Mouse (Mus musculus) neural tube, embryonic 15.5 days (tissue): ENCODE measurements around the gene Sim2. TPM values are rescaled to one million over a fixed set of nuclear protein-coding genes. Genes with fewer than 3 reads are reported as not detected.

Experiments used
- ATAC-seq: fragments of 200-750 bp; cut with Nextera tagmentation; 2 replicates; pipeline ENCODE4 v1.8.0; 2017; ENCODE audit warnings: mild to moderate bottlenecking, moderate TSS enrichment, moderate library complexity; ENCODE audit not compliant: low FRiP score
- H3K27ac ChIP-seq: fragments of 300-500 bp; sonication (generic); replicated peaks from 2 replicates; pipeline ENCODE4 v1.5.1; 2015; ENCODE audit warnings: mild to moderate bottlenecking, inconsistent platforms
- H3K27me3 ChIP-seq: fragments of 300-500 bp; sonication (generic); replicated peaks from 2 replicates; pipeline ENCODE4 v1.6.1; 2015; ENCODE audit warnings: inconsistent platforms
- H3K36me3 ChIP-seq: fragments of 300-500 bp; sonication (generic); 2 replicates; pipeline ENCODE4 v1.6.1; 2015; ENCODE audit warnings: inconsistent platforms
- H3K4me1 ChIP-seq: fragments of 300-500 bp; sonication (generic); 2 replicates; pipeline ENCODE4 v1.6.1; 2015; ENCODE audit warnings: inconsistent platforms
- H3K4me2 ChIP-seq: fragments of 300-500 bp; sonication (generic); 2 replicates; pipeline ENCODE4 v1.6.1; 2015; ENCODE audit warnings: inconsistent platforms, mild to moderate bottlenecking, moderate library complexity
- H3K4me3 ChIP-seq: fragments of 300-500 bp; sonication (generic); replicated peaks from 2 replicates; pipeline ENCODE4 v1.5.1; 2015; ENCODE audit warnings: mild to moderate bottlenecking, inconsistent platforms
- H3K9ac ChIP-seq: fragments of 300-500 bp; sonication (generic); replicated peaks from 2 replicates; pipeline ENCODE4 v1.6.1; 2015; ENCODE audit warnings: mild to moderate bottlenecking, inconsistent platforms
- H3K9me3 ChIP-seq: fragments of 300-500 bp; sonication (generic); replicated peaks from 2 replicates; pipeline ENCODE4 v1.6.1; 2016; ENCODE audit warnings: inconsistent platforms
- WGBS: fragments of 180-500 bp; shearing (Covaris S2); methylation state at CpG from one replicate; pipeline ENCODE4 v1.1.7; 2015; ENCODE audit warnings: mixed read lengths; 5-methylcytosine and 5-hydroxymethylcytosine counted together
- polyA plus RNA-seq: library from polyadenylated mRNA; unstranded; fragments of >200 nt; fragmentation: Nextera tagmentation; extraction: Ambion mirVana; gene quantifications from 2 replicates; pipeline ENCODE4 v1.2.1, GENCODE M21; 2015

The Sim2 gene
- polyA plus RNA-seq, 1 experiment from 2014 or later: 0.06 TPM

DNA sequence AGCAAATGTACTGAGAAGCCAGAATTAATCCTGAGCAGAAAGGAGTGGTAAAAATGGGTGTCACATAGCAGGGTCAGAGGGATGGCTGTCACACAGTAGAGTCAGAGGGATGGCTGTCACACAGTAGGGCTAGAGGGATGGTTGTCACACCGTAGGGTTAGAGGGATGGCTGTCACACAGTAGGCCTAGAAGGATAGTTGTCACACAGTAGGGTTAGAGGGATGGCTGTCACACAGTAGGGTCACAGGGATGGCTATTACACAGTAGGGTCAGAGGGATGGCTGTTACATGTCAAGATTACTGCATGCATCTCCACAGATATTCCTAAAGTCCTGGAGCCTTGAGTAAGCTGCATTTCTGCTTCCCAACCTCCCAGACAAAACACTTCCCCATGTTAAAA is 33.7 kb downstream of the Sim2 start:
- Histone ChIP-seq H3K9ac (no peak overlapping the region), H3K4me3 (no peak overlapping the region), H3K4me1 (no peaks in the 10 kb centered on the region; the same call in 1 of the 2 replicates), H3K27me3 (peaks cover 43% of the 10 kb centered on the region), H3K36me3 (no peaks in the 10 kb centered on the region), H3K27ac (no peak overlapping the region), H3K4me2 (no peak overlapping the region), H3K9me3 (no peaks in the 10 kb centered on the region)
- ATAC-seq: no peak
- 96% methylated on average over 1 of the region's 1 CpGs for WGBS

DNA sequence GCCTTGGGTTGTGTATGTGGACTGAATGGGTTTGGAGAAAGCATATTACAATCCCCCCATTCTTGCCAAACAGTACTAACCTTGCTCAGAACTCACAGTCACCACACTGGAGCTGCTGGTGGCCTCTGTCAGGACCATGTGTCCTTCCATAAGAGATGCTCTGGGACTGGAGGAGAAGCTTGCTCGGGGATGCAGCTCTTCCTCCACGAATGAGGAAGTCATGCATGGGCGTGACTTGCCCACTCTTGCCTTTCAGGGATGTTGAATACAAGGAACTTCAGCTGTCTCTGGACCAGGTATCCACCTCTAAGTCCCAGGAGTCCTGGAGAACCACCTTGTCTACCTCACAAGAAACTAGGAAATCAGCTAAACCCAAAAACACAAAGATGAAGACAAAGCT is 37.6 kb downstream of the Sim2 start:
- peaks cover 73% of the 10 kb centered on the region for H3K27me3 ChIP-seq
- 86% methylated on average over 3 of the region's 3 CpGs for WGBS

DNA sequence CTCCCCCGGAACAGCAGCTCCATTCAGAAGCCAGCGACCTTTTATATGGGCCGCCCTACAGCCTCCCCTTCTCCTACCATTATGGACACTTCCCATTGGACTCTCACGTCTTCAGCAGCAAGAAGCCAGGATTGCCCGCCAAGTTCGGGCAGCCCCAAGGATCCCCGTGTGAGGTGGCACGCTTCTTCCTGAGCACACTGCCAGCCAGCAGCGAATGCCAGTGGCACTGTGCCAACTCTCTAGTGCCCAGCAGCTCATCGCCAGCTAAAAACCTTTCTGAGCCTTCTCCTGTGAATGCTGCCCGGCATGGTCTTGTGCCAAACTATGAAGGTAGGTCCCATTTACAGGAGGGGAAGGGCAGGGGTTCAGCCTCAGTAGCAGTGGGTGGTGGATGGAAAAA is 38.5 kb downstream of the Sim2 start:
- H3K9me3 ChIP-seq: no peaks in the 10 kb centered on the region
- no peak overlapping the region for H3K9ac ChIP-seq
- H3K4me3 ChIP-seq: no peak overlapping the region
- H3K4me1 ChIP-seq: peaks cover 20% of the 10 kb centered on the region
- 53% methylated on average over 11 of the region's 11 CpGs for WGBS
- peaks cover 69% of the 10 kb centered on the region for H3K27me3 ChIP-seq
- no peaks in the 10 kb centered on the region for H3K36me3 ChIP-seq
- H3K27ac ChIP-seq: no peak overlapping the region
- no peak overlapping the region for H3K4me2 ChIP-seq
- peak; percentile 13; the same call in 1 of the 2 replicates for ATAC-seq

More for the DNA sequence above, 37.6 kb downstream of the Sim2 start:
- Histone ChIP-seq H3K9me3 (no peaks in the 10 kb centered on the region), H3K4me3 (no peak overlapping the region), H3K9ac (no peak overlapping the region), H3K27ac (no peak overlapping the region), H3K4me2 (no peak overlapping the region), H3K4me1 (peaks cover 20% of the 10 kb centered on the region), H3K36me3 (no peaks in the 10 kb centered on the region)
- ATAC-seq: no peak

DNA sequence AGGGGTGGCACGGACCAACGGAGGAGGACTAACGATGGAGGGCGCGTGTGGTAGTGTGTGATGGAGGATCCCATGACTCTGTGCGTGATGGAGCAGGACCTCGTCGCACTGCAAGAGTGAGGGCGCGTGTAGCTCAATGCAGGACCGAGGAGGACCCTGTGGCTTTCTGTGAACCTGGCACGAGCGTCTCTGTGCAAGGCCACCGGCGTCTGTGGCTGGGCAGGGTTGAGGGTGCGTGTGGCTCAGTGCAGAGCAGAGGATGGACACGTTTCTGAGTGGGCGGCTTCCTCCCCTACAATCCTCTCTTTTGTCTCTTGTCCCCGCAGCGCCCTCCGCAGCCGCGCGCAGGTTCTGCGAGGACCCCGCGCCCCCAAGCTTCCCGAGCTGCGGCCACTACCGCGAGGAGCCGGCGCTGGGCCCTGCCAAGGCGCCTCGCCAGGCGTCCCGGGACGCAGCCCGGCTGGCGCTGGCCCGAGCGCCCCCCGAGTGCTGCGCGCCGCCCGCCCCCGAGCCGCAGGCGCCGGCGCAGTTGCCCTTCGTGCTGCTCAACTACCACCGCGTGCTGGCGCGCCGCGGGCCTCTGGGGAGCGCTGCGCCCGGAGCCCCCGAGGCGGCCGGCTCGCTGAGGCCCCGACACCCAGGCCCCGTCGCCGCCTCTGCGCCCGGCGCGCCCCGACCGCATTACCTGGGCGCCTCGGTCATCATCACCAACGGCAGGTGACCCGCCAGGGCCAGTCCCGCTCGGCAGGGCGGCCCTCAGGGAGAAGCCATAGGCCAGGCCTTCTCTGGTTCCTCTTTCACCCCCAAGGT is 40.6 kb downstream of the Sim2 start:
- Histone ChIP-seq H3K9me3 (no peaks in the 10 kb centered on the region), H3K27ac (no peak overlapping the region), H3K9ac (peak overlapping the region; percentile 52), H3K4me3 (peak overlapping the region; percentile 46), H3K4me2 (peak overlapping the region; percentile 97), H3K36me3 (no peaks in the 10 kb centered on the region), H3K27me3 (peaks cover 63% of the 10 kb centered on the region), H3K4me1 (peaks cover 22% of the 10 kb centered on the region)
- ATAC-seq: peak; percentile 79
- under 1% methylated on average over 70 of the region's 83 CpGs for WGBS

DNA sequence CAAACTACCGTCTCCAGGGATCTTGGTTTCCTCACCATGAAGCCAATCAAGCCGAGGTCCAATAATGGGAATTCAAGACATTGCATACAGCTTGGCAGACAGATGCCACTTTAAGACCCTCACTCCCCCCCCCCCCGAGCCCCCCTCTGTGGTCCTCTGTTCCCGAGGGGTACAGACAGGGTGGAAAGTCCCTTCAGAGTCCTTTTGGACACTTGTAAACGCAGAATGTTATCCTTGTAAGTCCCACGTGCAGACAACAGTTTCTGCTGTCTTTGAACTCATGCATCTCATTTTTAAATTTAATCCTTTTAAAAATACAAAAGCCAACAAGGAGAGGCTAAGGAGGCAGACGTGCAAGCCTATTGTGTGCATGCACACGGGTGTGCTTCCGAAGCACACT is 41.5 kb downstream of the Sim2 start:
- peaks cover 60% of the 10 kb centered on the region for H3K27me3 ChIP-seq
- peak overlapping the region; percentile 97 for H3K4me2 ChIP-seq
- no peaks in the 10 kb centered on the region for H3K36me3 ChIP-seq
- no peak overlapping the region for H3K9ac ChIP-seq
- no peak for ATAC-seq
- H3K4me3 ChIP-seq: peak overlapping the region; percentile 46; the same call in 1 of the 2 replicates
- H3K27ac ChIP-seq: no peak overlapping the region
- no peaks in the 10 kb centered on the region for H3K9me3 ChIP-seq
- peaks cover 22% of the 10 kb centered on the region for H3K4me1 ChIP-seq
- WGBS: 38% methylated on average over 9 of the region's 9 CpGs

DNA sequence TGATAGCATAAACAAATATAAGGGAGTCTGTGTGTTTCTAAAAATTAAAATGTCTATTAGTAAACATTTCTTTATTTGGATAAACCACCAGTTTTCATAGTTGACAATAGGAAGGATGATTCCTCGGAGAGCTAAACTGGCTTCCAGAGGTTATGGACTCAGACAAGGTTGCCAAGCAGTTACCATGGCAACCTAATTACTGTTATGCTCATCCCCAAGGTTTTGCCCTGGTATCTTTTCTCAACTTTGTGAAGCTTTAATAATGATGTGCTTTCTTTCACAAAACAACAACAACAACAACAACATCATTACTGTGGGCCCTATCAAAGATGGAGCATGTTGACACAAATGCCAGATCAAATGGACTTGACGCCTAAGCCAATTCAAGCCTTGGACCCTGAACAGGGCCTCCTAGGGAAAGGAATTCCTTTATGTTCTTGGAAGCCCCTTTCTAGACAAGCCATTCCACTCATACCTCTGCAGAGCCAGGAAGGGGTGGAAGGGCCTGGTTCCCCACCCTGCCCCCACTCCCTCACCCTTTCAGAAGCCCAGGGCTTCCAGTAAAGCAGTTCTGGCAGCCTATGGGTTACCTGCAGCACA is 43.6 kb downstream of the Sim2 start:
- Histone ChIP-seq H3K27ac (no peak overlapping the region), H3K36me3 (no peaks in the 10 kb centered on the region), H3K9ac (no peak overlapping the region), H3K4me3 (no peak overlapping the region), H3K4me1 (peaks cover 22% of the 10 kb centered on the region), H3K9me3 (no peaks in the 10 kb centered on the region), H3K27me3 (peaks cover 38% of the 10 kb centered on the region), H3K4me2 (no peak overlapping the region)
- ATAC-seq: no peak
- WGBS: 30% methylated on average over 2 of the region's 2 CpGs

DNA sequence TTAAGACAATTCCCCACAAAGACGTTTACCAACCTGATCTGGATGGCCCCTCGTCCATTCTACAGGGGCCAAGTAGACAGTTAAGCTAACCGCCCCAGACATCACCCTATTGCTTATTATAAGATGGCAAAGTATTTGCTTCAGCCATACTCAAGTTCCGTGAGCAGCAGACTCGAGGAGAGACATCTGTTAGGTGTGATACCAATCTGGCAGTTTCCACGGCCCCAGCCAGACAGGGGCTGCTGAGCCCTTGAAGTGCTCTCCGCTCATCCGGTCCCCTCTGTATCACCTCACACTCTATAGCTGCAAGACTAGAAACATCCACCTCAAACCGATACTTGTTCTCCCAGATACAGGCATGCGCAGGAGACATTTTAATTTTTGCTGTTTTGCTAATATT is 49.5 kb downstream of the Sim2 start:
- Histone ChIP-seq H3K27me3 (no peaks in the 10 kb centered on the region), H3K9me3 (no peaks in the 10 kb centered on the region), H3K4me3 (no peak overlapping the region), H3K27ac (no peak overlapping the region), H3K4me1 (no peaks in the 10 kb centered on the region), H3K36me3 (no peaks in the 10 kb centered on the region), H3K9ac (no peak overlapping the region), H3K4me2 (no peak overlapping the region)
- ATAC-seq: no peak
- WGBS: 87% methylated on average over 10 of the region's 10 CpGs

DNA sequence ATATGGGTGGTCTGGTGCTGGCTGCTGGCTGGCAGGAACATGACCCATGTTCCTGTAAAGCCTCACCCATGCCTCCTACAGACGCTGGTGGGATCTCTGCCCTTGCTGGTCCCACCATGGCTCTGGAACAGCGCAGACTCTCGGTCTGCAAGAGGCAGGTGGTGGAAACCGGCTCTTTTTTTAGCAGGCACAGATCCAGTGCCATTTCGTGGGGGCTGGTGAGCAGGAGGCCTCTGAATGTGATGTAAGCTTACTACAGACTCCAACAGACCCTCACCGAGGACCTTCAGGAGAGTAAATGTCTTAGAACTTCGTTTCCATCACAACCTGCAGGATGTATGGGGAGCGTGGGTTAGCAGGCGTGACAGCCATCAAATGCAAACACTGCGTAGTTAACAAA is 56.0 kb downstream of the Sim2 start:
- Histone ChIP-seq H3K4me1 (peaks cover 22% of the 10 kb centered on the region), H3K27me3 (peaks cover 7% of the 10 kb centered on the region; the same call in 1 of the 2 replicates), H3K9me3 (no peaks in the 10 kb centered on the region), H3K9ac (no peak overlapping the region), H3K27ac (no peak overlapping the region), H3K4me3 (no peak overlapping the region), H3K36me3 (no peaks in the 10 kb centered on the region), H3K4me2 (no peak overlapping the region)
- WGBS: 68% methylated on average over 10 of the region's 10 CpGs
- ATAC-seq: no peak

DNA sequence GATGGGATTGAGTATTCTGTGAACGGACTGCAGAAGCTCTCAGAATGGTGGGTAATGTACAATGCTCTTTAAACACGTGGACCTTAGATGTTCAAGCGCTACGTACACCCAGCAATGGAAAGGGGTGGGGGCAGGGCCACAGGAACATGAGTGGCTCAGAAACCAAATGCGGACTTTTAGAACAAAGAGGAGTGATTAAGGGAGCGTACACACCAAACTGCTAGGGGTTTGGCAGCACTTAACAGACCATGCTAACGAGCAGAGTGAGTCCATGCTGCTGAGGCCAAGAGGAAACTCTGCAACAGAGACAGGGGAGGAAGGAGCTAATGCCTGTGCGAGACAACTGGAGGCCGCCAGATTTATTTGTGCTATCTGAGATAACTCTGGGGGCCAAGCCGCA is 58.6 kb downstream of the Sim2 start:
- Histone ChIP-seq H3K27ac (no peak overlapping the region), H3K4me2 (peak overlapping the region; percentile 25; the same call in 1 of the 2 replicates), H3K9me3 (no peaks in the 10 kb centered on the region), H3K4me1 (peaks cover 25% of the 10 kb centered on the region), H3K36me3 (no peaks in the 10 kb centered on the region), H3K4me3 (no peak overlapping the region), H3K27me3 (peaks cover 7% of the 10 kb centered on the region; the same call in 1 of the 2 replicates), H3K9ac (no peak overlapping the region)
- 16% methylated on average over 10 of the region's 10 CpGs for WGBS
- no peak for ATAC-seq

DNA sequence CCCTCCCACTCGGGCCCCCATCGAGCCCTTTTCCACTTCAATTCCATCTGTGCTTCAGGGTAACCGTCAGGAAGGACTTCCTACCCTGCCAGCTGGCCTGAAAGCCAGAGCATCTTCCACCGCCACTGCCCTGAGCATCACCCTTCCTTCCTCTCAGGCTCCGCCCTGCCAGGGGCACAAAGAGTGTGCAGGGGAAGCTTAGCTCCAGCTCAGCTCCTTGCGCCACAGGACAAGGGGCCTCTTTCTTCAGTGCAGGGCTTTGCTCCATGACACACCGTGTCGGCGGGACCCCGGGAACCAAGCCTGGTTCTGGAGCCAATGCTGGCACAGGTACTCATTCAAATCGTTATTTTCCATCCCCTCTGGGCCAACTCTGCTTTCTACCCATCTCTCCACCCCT is 63.4 kb downstream of the Sim2 start:
- H3K4me1 ChIP-seq: peaks cover 26% of the 10 kb centered on the region
- no peak overlapping the region for H3K27ac ChIP-seq
- H3K4me3 ChIP-seq: no peak overlapping the region
- no peak for ATAC-seq
- no peaks in the 10 kb centered on the region for H3K9me3 ChIP-seq
- peaks cover 24% of the 10 kb centered on the region for H3K27me3 ChIP-seq
- no peaks in the 10 kb centered on the region for H3K36me3 ChIP-seq
- 41% methylated on average over 11 of the region's 11 CpGs for whole genome bisulfite sequencing
- H3K4me2 ChIP-seq: no peak overlapping the region
- H3K9ac ChIP-seq: no peak overlapping the region

DNA sequence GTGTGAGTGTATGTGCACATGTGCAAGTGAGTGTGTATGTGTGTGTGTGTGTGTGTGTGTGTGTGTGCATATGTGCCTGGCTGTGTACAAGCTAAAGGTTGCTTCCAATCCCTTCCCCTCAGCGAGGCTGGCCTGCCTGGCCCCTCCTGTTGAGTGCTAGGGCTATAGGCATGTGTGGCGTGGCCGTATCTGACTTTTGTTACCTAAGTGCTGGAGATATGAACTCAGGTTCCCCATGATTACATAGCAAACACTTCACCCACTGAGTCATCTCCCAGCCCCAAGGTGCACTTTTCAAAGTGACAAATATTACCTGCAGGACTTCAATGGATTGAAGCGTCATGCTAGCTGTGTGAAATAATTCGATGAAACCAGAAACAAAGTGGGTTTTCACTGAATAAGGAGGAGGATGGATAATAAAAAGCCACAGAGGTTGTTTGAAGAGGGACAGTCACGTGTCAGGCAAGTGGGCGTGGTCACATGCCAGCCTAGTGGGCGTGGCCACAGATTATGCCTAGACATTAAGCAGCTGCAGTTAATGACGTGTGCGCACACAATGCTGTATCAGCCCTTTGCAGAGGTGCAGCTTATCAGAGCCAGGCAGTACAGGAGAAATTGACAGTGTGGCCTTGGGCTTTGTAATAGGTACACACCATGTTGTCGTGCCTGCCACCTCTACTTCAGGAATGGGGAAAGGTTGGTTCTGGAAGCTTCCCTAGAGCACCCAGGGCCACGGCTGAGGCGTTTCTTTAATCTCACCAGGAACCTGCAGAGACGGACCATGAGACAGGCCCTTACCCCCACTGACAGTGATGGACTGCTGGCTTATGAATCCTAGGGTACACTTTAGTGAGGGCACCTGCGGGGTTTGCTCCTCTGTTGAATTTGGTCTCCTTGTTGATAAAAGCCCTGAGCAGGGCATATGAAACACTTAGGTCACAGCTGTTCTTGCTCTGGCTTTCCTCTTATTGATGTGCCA is 65.7 kb downstream of the Sim2 start:
- peaks cover 17% of the 10 kb centered on the region for H3K27me3 ChIP-seq
- H3K4me3 ChIP-seq: no peak overlapping the region
- 75% methylated on average over 15 of the region's 15 CpGs for WGBS
- ATAC-seq: no peak
- H3K9ac ChIP-seq: no peak overlapping the region
- H3K4me2 ChIP-seq: no peak overlapping the region
- peaks cover 27% of the 10 kb centered on the region for H3K4me1 ChIP-seq
- H3K36me3 ChIP-seq: no peaks in the 10 kb centered on the region
- no peaks in the 10 kb centered on the region for H3K9me3 ChIP-seq
- no peak overlapping the region for H3K27ac ChIP-seq
